Mouse (Mus musculus): ENCODE measurements around the gene Cd86. TPM values are rescaled to one million over a fixed set of nuclear protein-coding genes. Genes with fewer than 3 reads are reported as not detected.

Cd86 gene
- polyA plus RNA-seq, 1 experiment = 2.8 TPM

GRCm38 (mm10) chr16:36582073-36582472, 83.8 kb downstream of the Cd86 start:
- TF ChIP-seq POLR2A (IDR thresholded peaks at IDR 0.05; ENCODE audit: borderline replicate concordance, extremely low read depth, low read depth, low read length) = no peak
- no peak for TF ChIP-seq CTCF (IDR thresholded peaks at IDR 0.05; ENCODE audit: insufficient read depth, low read length)

DNA sequence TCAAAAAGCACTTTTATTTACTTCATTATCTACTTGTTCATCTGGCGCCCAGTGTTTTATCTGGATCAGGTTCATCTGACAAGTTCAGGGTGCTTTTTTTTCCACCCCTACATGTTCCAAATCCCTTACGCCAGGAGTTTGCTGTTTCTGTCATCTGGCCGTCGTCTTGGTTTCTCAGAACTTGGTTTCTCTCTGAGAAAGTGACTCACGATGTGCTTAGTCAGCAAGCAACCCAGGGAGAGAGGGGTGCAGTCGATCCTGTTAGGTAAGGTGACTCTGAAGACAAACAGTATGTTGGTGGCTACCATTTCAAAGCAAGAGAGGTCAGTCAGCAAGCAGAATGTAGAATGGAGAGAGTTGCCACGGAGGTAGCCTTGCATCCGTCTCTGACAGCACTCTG, 93.9 kb downstream of the Cd86 start:
- H3K4me1 ChIP-seq (ENCODE audit: control insufficient read depth, insufficient read depth, low read length) = no peaks in the 10 kb centered on the region
- WGBS = 60% methylated on average over 8 of the region's 8 CpGs
- H3K4me3 ChIP-seq (replicated peaks; ENCODE audit: extremely low read depth, low read depth, low read length) = no peak overlapping the region
- no peak for DNase-seq
- no peak for TF ChIP-seq POLR2A (IDR thresholded peaks at IDR 0.05; ENCODE audit: borderline replicate concordance, extremely low read depth, low read depth, low read length)
- TF ChIP-seq CTCF (IDR thresholded peaks at IDR 0.05; ENCODE audit: insufficient read depth, low read length) = no peak

More at GRCm38 (mm10) chr16:36582073-36582472, 83.8 kb downstream of the Cd86 start:
- DNase-seq = no peak
- H3K4me3 ChIP-seq (replicated peaks; ENCODE audit: extremely low read depth, low read depth, low read length) = no peak overlapping the region
- WGBS = 62% methylated on average over 3 of the region's 3 CpGs
- no peaks in the 10 kb centered on the region for H3K4me1 ChIP-seq (ENCODE audit: control insufficient read depth, insufficient read depth, low read length)

DNA sequence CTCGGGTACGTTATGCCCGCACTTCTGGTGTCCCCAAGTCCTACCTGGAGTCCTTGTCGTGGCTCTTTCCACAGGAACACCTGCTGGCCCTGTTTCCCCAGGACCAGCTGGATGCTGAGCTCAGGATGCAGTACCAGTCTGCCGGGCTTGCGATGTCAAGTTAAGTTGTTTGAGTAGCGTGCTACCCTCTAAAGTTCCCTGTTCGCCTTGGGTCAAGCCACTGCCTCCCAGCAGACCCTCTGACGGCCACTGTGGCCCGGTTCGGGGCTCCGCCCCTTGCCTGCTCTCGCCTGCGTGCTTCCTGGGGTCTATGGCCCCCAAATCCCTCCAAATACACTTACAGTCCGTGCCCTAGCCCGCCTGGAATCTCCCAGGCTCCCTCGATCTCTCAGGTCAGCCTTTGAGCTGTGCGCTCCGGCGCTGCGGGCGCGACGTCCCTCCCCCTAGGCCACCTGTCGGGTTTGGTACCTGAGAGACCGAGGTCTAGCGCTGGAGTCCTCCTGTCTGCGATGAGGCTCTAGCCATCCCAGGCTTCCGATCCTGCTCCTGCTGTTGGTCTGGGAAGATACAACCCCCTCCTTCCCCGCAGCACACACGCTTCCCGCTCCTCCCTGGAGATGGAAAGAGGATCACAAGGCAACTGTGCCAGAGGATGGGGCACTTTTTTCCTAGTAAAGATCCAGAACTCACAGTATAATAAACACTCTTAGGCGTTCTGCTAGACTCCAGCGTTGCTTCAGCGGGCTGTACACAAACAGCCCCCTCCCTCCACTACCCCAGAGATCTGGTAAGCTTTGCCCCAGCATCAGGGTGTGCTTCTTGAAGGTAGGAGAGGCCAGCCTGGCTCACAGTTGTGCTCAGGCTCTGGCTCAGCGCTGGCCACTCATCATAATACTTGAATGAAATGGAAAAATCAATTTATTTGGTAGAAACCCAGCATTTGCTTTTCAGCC, 104.2 kb downstream of the Cd86 start, which contains the start of gene Casr:
Casr (minus strand) TSS at position 756 of the 953 bp plus-strand sequence.
- TF ChIP-seq CTCF (IDR thresholded peaks at IDR 0.05; ENCODE audit: insufficient read depth, low read length) (no peak), POLR2A (IDR thresholded peaks at IDR 0.05; ENCODE audit: borderline replicate concordance, extremely low read depth, low read depth, low read length) (no peak)
- no peak for DNase-seq
- Histone ChIP-seq H3K4me1 (ENCODE audit: control insufficient read depth, insufficient read depth, low read length) (no peaks in the 10 kb centered on the region), H3K4me3 (replicated peaks; ENCODE audit: extremely low read depth, low read depth, low read length) (no peak within 1 kb of the TSS)
- WGBS = 4% methylated on average over 36 of the region's 36 CpGs

- no peak for DNase-seq
- TF ChIP-seq POLR2A (IDR thresholded peaks at IDR 0.05; ENCODE audit: borderline replicate concordance, extremely low read depth, low read depth, low read length) = no peak
- TF ChIP-seq CTCF (IDR thresholded peaks at IDR 0.05; ENCODE audit: insufficient read depth, low read length) = no peak
- H3K4me3 ChIP-seq (replicated peaks; ENCODE audit: extremely low read depth, low read depth, low read length) = no peak overlapping the region
- 80% methylated on average over 6 of the region's 6 CpGs for WGBS
- no peaks in the 10 kb centered on the region for H3K4me1 ChIP-seq (ENCODE audit: control insufficient read depth, insufficient read depth, low read length)
Measured at GRCm38 (mm10) chr16:36559573-36559972, 106.3 kb downstream of the Cd86 start.

DNA sequence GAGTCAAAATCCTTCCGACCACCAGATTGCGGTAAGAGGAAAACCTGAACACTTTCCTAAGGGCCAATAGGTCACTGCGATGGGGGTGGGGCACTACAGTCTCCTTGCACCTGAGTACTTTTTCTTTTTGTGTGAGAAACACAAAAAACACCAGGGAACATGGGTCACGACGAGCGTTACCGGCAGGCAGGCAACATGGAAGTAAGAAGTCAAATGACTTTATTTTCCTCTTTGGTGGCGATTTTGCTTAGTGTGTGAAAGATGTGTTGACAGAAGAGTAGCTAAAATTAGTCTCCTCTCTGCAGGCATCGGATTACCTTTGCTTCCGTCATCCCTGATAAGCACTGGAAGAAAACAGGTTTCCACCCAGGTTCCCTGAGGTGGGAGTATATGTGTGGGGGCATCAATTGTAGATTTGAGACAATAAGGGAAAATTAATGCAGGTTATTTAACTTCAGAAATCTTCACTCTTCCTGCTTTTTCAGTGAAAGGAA, 110.2 kb downstream of the Cd86 start:
- TF ChIP-seq CTCF (IDR thresholded peaks at IDR 0.05; ENCODE audit: insufficient read depth, low read length) (no peak), POLR2A (IDR thresholded peaks at IDR 0.05; ENCODE audit: borderline replicate concordance, extremely low read depth, low read depth, low read length) (no peak)
- Histone ChIP-seq H3K4me3 (replicated peaks; ENCODE audit: extremely low read depth, low read depth, low read length) (no peak overlapping the region), H3K4me1 (ENCODE audit: control insufficient read depth, insufficient read depth, low read length) (no peaks in the 10 kb centered on the region)
- no peak for DNase-seq
- 53% methylated on average over 10 of the region's 10 CpGs for WGBS

Other genes with a start within 250 kb of the Cd86 start
- gene Stfa3, start 210.7 kb downstream of the Cd86 start, polyA plus RNA-seq (2012; rRNA removed) = not detected in 2 replicates
- 0.06 and 0.07 TPM in 2 replicates for gene Casr, start 103.9 kb downstream of the Cd86 start, polyA plus RNA-seq (2012; rRNA removed)
- 14.8 and 14.9 TPM in 2 replicates for gene Ildr1, start 27.9 kb upstream of the Cd86 start, polyA plus RNA-seq (2012; rRNA removed)
- gene Slc15a2, start 118.9 kb upstream of the Cd86 start, polyA plus RNA-seq (2012; rRNA removed) = 9.0 and 13.9 TPM in 2 replicates
- 1.2 and 2.4 TPM in 2 replicates for gene Iqcb1, start 162.3 kb upstream of the Cd86 start, polyA plus RNA-seq (2012; rRNA removed)
- gene Eaf2, start 208.9 kb upstream of the Cd86 start, polyA plus RNA-seq (2012; rRNA removed) = 0.15 and 0.79 TPM in 2 replicates
- 46.3 and 48.6 TPM in 2 replicates for gene Golgb1, start 209.1 kb upstream of the Cd86 start, polyA plus RNA-seq (2012; rRNA removed)

All from lung, adult 2 months (tissue).